Mouse (Mus musculus): ENCODE measurements at regions not wholly inside any gene's neighbourhood (a gene's known extent, or its start where the extent isn't known, plus 50 kb on each side); places are given as distances from the start of the nearest gene placed in this dataset.

GRCm38 (mm10) chr7:37324653-37325052 lies 448.8 kb downstream of the Zfp536 start:
- no peak for DNase-seq
- intact Hi-C loops (cut with DNase I): no loop called here

GRCm38 (mm10) chr7:37333451-37333850 lies 440.0 kb downstream of the Zfp536 start:
- intact Hi-C loops (cut with DNase I): no loop called here
- no peak for DNase-seq

GRCm38 (mm10) chr7:37335212-37335611 lies 438.2 kb downstream of the Zfp536 start:
- intact Hi-C loops (cut with DNase I): no loop called here
- no peak for DNase-seq

GRCm38 (mm10) chr7:37336171-37336850 lies 437.1 kb downstream of the Zfp536 start:
- intact Hi-C loops (cut with DNase I): no loop called here
- DNase-seq: no peak

GRCm38 (mm10) chr7:37336851-37337531 lies 436.4 kb downstream of the Zfp536 start:
- intact Hi-C loops (cut with DNase I): no loop called here

GRCm38 (mm10) chr7:37337616-37338015 lies 435.8 kb downstream of the Zfp536 start:
- intact Hi-C loops (cut with DNase I): no loop called here

More at GRCm38 (mm10) chr7:37336851-37337531, 436.4 kb downstream of the Zfp536 start:
- peak in 1 of 2 experiments; percentile 25 for DNase-seq

GRCm38 (mm10) chr7:37338067-37338501 lies 435.4 kb downstream of the Zfp536 start:
- intact Hi-C loops (cut with DNase I): no loop called here
- no peak for DNase-seq

More at GRCm38 (mm10) chr7:37337616-37338015, 435.8 kb downstream of the Zfp536 start:
- DNase-seq: no peak

GRCm38 (mm10) chr7:37342613-37343012 lies 430.8 kb downstream of the Zfp536 start:
- intact Hi-C loops (cut with DNase I): no loop called here

GRCm38 (mm10) chr7:37343021-37343593 lies 430.3 kb downstream of the Zfp536 start:
- intact Hi-C loops (cut with DNase I): no loop called here
- no peak for DNase-seq

More at GRCm38 (mm10) chr7:37342613-37343012, 430.8 kb downstream of the Zfp536 start:
- DNase-seq: no peak

GRCm38 (mm10) chr7:37343691-37344233 lies 429.7 kb downstream of the Zfp536 start:
- no peak for DNase-seq
- intact Hi-C loops (cut with DNase I): loop anchor here (2.0 kb wide), 1 partner anchor 1441 kb away; no protein-coding TSS in a partner anchor

- intact Hi-C loops (cut with DNase I): loop anchor here (5.0 kb wide), 2 partner anchors 654 to 1269 kb away; no protein-coding TSS in a partner anchor
- peak; percentile 51 to 53 for DNase-seq
Observed at GRCm38 (mm10) chr7:37346041-37346440, 427.4 kb downstream of the Zfp536 start.

- intact Hi-C loops (cut with DNase I): loop anchor here (5.0 kb wide), 1 partner anchor 1476 kb away; no protein-coding TSS in a partner anchor
Observed at GRCm38 (mm10) chr7:37357647-37358395, 415.6 kb downstream of the Zfp536 start.

GRCm38 (mm10) chr7:37358492-37358891 lies 414.9 kb downstream of the Zfp536 start:
- intact Hi-C loops (cut with DNase I): loop anchor here (5.0 kb wide), 1 partner anchor 1476 kb away; no protein-coding TSS in a partner anchor
- DNase-seq: no peak

More at GRCm38 (mm10) chr7:37357647-37358395, 415.6 kb downstream of the Zfp536 start:
- peak; percentile 82 to 85 for DNase-seq

GRCm38 (mm10) chr7:37359473-37359872 lies 414.0 kb downstream of the Zfp536 start:
- intact Hi-C loops (cut with DNase I): loop anchor here (5.0 kb wide), 1 partner anchor 1477 kb away; no protein-coding TSS in a partner anchor
- DNase-seq: no peak

GRCm38 (mm10) chr7:37360171-37360570 lies 413.3 kb downstream of the Zfp536 start:
- intact Hi-C loops (cut with DNase I): no loop called here
- no peak for DNase-seq

- no peak for DNase-seq
Observed at GRCm38 (mm10) chr7:37361802-37362441, 411.5 kb downstream of the Zfp536 start.

GRCm38 (mm10) chr7:37362879-37363278 lies 410.6 kb downstream of the Zfp536 start:
- intact Hi-C loops (cut with DNase I): no loop called here

More at GRCm38 (mm10) chr7:37361802-37362441, 411.5 kb downstream of the Zfp536 start:
- intact Hi-C loops (cut with DNase I): no loop called here

GRCm38 (mm10) chr7:37363629-37364175 lies 409.7 kb downstream of the Zfp536 start:
- intact Hi-C loops (cut with DNase I): no loop called here
- no peak for DNase-seq

More at GRCm38 (mm10) chr7:37362879-37363278, 410.6 kb downstream of the Zfp536 start:
- DNase-seq: no peak

GRCm38 (mm10) chr7:37364221-37364620 lies 409.2 kb downstream of the Zfp536 start:
- intact Hi-C loops (cut with DNase I): no loop called here
- no peak for DNase-seq

Data from gastrocnemius, postnatal 36 days (tissue).